Mouse (Mus musculus): Measurements from ENCODE around the gene Dock1.

Dock1 gene

DNA sequence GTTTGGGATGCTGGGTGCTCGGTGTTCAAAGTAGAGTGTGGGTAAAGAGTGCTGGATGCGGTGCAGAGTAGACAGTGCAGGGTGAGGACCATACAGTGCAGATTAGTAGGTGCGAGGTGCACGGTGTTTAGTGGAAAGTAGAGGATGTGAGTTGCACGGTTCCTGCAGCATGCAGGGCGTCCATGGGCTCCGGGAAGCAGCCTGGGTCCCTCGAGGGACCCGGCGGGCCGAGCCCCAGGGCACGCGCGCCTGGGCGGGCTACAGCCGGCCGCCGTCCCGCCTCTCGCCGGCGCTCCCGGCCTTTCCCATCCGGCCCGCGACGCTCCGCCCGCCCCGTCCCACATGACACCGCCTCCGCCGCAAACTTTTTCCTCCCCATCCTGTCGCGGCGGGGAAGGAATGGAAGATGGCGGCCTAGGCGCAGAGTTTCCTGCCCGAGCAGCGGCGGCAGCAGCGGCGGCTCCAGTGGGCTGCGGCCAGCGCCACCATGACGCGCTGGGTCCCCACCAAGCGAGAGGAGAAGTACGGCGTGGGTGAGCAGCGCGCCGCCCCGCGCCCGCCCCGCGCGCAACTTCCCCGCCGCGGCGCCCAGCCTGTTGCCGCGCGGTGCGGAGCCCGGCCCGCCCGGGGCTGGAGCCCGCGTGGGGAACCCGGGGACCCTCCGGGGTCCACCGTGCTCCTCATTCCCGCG lies at the start of gene Dock1:
Gene Dock1 (plus strand): TSS at position 343 of the 691 bp plus-strand sequence.
- CTCF ChIA-PET, result no interaction called here

DNA sequence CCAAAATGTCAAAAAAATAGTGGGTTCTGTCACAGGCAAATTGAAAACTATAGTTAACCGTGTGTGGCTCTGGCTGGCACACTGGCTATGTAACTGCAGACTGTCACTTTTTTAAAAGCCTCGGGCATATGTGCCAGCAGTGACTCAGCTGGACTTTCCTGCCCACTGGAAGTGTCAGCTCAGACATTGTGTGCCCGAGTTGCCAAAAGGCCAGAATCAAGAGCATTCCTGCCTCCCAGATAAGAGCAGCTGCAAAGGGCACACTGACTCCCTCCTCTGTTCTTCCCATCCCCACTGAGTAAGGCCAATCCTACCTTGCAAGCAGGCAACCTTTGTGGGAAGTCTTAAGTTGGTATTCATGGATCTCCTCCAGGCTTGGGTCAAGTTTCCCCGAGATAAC lies 42.5 kb upstream of the Dock1 start:
- CTCF ChIA-PET, result interaction anchor here (0.6 kb wide), 1 partner anchor 165 kb away, joined by 3 read pairs; no protein-coding TSS in a partner anchor

- CTCF ChIA-PET, result no interaction called here
Measured at GRCm38 (mm10) chr7:134650246-134650830, 20.1 kb upstream of the Dock1 start.

DNA sequence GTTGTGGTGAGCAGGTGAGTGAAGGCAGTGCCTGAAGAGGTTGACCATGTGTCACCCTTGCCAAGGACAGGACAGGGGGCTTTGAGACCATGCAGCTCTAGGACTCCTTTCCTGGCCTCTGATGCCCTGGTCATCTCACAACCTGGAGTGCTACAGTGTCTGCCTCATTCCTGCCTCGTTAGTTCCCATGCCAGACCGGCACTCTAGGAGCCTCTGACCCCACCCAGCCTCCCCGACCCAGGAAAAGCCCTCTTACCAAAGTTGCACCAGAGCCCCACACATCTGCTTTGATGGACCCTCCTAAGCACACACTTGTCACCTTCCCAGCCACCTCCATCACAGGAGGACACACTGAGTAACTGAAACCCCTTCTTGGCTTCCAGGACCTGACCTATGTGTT lies 19.4 kb upstream of the Dock1 start:
- CTCF ChIA-PET, result no interaction called here

- CTCF ChIA-PET, result no interaction called here
Measured at GRCm38 (mm10) chr7:134663241-134663640, 7.2 kb upstream of the Dock1 start.

DNA sequence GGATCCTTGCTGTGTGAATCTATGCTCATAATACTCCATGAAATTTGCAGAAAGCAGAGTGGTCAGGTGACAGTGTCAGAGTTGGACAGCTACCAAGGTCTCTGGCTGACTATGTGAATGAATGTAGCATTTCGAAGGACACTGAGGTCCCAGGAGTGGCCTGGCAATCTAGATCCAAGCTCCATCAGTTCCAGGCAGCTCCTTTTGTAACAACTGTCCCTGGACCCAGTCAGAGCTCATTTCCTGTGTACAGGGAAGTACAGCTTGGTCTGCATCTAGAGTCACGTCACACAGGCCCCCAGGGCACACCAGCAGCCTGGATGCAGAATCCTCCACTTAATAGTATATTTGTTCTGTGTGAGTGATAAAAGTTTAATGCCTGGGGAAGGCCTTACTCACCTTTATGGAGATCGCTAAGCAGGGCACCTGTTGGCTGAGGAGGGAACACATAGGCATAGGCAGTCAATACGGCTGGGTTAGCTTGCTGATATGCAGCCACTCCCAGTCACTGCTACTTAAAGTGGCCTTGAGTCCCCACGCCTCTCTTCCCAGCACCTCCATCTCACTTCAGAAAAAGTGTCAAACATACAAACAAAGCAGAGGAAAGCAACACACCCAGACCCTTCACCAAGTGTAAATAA lies 4.7 kb upstream of the Dock1 start:
- CTCF ChIA-PET, result no interaction called here

GRCm38 (mm10) chr7:134667271-134667702 lies 3.2 kb upstream of the Dock1 start:
- CTCF ChIA-PET, result no interaction called here

GRCm38 (mm10) chr7:134669474-134670311 lies 761 bp upstream of the Dock1 start:
- CTCF ChIA-PET, result no interaction called here

- CTCF ChIA-PET, result no interaction called here
Measured at GRCm38 (mm10) chr7:134671003-134671461, 578 bp downstream of the Dock1 start.

GRCm38 (mm10) chr7:134671467-134671901 lies 1.0 kb downstream of the Dock1 start:
- CTCF ChIA-PET, result interaction anchor here (0.6 kb wide), 1 partner anchor 19 kb away, joined by 4 read pairs; no protein-coding TSS in a partner anchor

- CTCF ChIA-PET, result no interaction called here
Measured at GRCm38 (mm10) chr7:134673135-134673534, 2.7 kb downstream of the Dock1 start.

DNA sequence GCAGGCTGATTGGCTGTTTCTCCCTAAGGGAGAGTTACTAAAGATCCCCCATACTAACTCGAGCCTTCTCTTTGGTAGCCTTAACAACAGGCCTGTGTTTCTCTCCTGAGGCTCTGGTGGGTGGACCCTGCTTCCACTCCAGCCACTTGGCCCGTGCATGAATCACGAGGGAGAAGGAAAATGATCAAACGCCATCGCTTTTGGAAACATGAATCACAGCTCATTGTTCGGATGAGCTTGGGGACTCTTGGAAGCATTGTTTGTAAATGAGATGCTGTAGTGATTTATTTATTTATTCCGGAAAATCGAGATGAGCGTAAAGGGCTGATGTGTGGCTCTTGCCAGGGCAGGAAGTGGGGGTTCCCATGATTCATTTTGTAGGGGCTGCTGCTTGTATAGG lies 3.5 kb downstream of the Dock1 start:
- CTCF ChIA-PET, result no interaction called here

GRCm38 (mm10) chr7:134677852-134678251 lies 7.4 kb downstream of the Dock1 start:
- CTCF ChIA-PET, result no interaction called here

- CTCF ChIA-PET, result no interaction called here
Measured at GRCm38 (mm10) chr7:134679314-134680158, 9.1 kb downstream of the Dock1 start.

DNA sequence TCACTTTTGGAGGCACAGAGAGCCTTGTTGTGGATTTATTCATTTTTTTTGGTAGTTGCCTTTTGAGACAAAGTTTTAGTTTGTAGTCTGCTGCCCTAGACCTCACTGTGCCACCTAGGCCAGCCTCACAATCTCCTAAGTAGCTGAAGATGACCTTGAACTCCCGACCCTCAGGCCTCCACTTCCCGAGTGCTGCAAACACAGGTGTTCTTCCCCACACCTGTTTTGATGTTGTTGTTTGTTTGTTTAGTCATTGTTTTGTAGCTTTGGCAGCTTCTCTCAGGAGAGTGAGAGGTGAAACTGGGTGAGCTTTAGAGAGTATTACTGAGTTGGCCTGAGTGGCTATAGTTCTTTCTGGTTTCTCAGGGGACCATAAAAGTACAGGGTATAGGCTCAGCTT lies 9.7 kb downstream of the Dock1 start:
- CTCF ChIA-PET, result no interaction called here

DNA sequence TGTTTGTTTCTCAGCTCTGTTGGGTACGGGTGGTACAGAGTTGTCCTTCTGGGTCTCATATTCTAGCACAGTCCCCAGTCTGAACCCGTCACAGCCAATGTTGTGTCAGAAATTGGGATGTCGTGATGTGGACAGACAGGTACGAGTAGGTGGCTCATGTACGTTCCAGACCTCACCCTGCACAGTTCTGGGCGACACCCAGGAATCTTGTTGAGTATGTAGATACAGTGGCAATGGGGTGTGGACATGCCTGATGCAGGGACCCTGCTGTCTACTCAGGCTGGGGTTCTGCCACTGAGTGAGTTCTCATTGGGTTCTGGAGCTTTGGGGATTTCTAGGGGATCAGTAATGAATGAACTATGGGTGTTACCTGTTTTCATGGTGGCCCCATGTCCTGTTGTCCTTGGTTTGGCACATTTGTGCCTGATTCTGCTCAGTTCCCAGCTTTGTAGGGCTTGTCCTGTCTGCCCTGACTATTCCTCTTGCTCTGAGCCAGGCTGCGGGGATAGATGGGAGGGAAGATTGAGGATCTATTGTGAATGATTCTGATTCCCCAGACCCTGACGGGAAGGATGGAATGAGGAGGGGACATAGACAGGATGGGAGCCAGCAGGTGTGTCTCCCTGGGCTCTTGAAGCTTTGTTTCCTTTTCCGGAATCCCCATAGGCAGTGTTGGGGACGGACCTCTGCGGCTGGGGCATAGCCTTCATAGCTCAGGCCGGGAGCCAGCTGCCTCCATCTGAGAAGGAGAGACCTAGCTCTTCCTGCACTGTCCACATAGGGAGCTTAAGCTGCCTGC lies 11.5 kb downstream of the Dock1 start:
- CTCF ChIA-PET, result no interaction called here

DNA sequence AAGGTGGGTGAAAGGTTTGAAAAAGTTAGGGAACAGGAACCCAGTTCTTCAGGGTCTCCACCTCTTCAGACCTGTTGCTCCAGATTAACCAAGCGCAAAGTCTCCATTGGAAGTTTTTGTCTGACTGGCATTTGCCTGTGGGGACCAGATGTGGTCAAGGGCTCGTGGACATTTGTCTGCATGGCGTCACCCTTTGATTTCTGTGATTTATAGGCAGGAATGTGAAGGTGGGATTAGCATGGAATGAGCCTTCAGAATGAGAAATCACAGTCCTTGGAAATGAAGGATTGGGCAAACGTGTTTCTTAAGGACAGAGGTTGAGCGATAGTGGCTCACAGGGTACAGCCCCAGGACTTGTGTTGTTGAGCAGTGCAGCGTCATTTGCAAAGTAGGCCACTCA lies 17.9 kb downstream of the Dock1 start:
- CTCF ChIA-PET, result no interaction called here

GRCm38 (mm10) chr7:134690118-134690517 lies 19.7 kb downstream of the Dock1 start:
- CTCF ChIA-PET, result no interaction called here

- CTCF ChIA-PET, result no interaction called here
Measured at GRCm38 (mm10) chr7:134690806-134691205, 20.4 kb downstream of the Dock1 start.

GRCm38 (mm10) chr7:134693325-134693724 lies 22.9 kb downstream of the Dock1 start:
- CTCF ChIA-PET, result no interaction called here

Data from spleen, embryonic (tissue).